ENCODE assay signal across 9 mouse cellular contexts in genomic region chr1:161767101-161767524, GRCm38 (mm10). TPM values are rescaled to one million over a fixed set of nuclear protein-coding genes. Genes with fewer than 3 reads are reported as not detected.
DNase-seq lines count a peak whose midpoint lies in the region; ATAC-seq and TF ChIP-seq lines count a peak whose summit lies in the region.
"Had no signal": no experiment of that assay in that cellular context is flagged by ENCODE, and none has a peak within 500 bp of the region (broad histone marks: within the 10 kb centered on the region; RNA-seq: fewer than 3 reads in every experiment).

No protein-coding gene starts in this region.

- 48% methylated on average over 12 of the region's 12 CpGs for WGBS in embryonic facial prominence, embryonic 15.5 days
- WGBS in macrophage (ENCODE audit: missing documents), result under 1% methylated on average over 12 of the region's 12 CpGs
- 69% methylated on average over 12 of the region's 12 CpGs for WGBS in forebrain, embryonic 12.5 days
- 66% methylated on average over 12 of the region's 12 CpGs for WGBS in kidney, adult 2 months

- H3K9ac ChIP-seq in embryonic facial prominence, embryonic 15.5 days, result no peak overlapping the region
- no peak overlapping the region for H3K9ac ChIP-seq in forebrain, embryonic 12.5 days

- no peak for DNase-seq in testis, postnatal 14 days (ENCODE audit: low spot score)
- DNase-seq in thymus, postnatal 4 days, result peak; percentile 51
- DNase-seq in urinary bladder, postnatal 4 days (ENCODE audit: low spot score in 2 of 2), result no peak
- no peak for DNase-seq in kidney, adult 2 months
- DNase-seq: layer of hippocampus, postnatal 36 days had no signal

- no peak overlapping the region for H3K27ac ChIP-seq in testis, adult 2 months (ENCODE audit: control insufficient read depth, insufficient read depth, low read depth, low read length)
- H3K27ac ChIP-seq in embryonic facial prominence, embryonic 15.5 days (replicated peaks), result no peak overlapping the region
- no peak overlapping the region for H3K27ac ChIP-seq in macrophage
- H3K27ac ChIP-seq in forebrain, embryonic 12.5 days, result no peak overlapping the region
- no peak overlapping the region for H3K27ac ChIP-seq in kidney, adult 2 months (ENCODE audit: insufficient read depth, low read depth, low read length)

- 0 out of 2 replicates have a peak overlapping the region, but pooled peaks have one; percentile 15 for H3K4me2 ChIP-seq in embryonic facial prominence, embryonic 15.5 days (replicated peaks)
- H3K4me2 ChIP-seq in forebrain, embryonic 12.5 days, result no peak overlapping the region

- H3K4me1 ChIP-seq in testis, adult 2 months (ENCODE audit: control insufficient read depth, insufficient read depth, low read length), result peaks cover 6% of the 10 kb centered on the region
- no peaks in the 10 kb centered on the region for H3K4me1 ChIP-seq in embryonic facial prominence, embryonic 15.5 days
- H3K4me1 ChIP-seq in forebrain, embryonic 12.5 days, result no peaks in the 10 kb centered on the region
- no peaks in the 10 kb centered on the region for H3K4me1 ChIP-seq in kidney, adult 2 months (ENCODE audit: control insufficient read depth, insufficient read depth, low read length)

- TF ChIP-seq CTCF in testis, adult 2 months (IDR thresholded peaks at IDR 0.05; ENCODE audit: control insufficient read depth, insufficient read depth, insufficient replicate concordance, low read depth, low read length), result no peak
- TF ChIP-seq CTCF in kidney, adult 2 months (conservative IDR thresholded peaks at IDR 0.05; ENCODE audit: insufficient read depth, insufficient read length, low read depth, low read length), result no peak

- H3K27me3 ChIP-seq in testis, adult 2 months (ENCODE audit: control insufficient read depth, insufficient read depth, low read length), result no peaks in the 10 kb centered on the region
- no peaks in the 10 kb centered on the region for H3K27me3 ChIP-seq in embryonic facial prominence, embryonic 15.5 days
- H3K27me3 ChIP-seq in forebrain, embryonic 12.5 days, result no peaks in the 10 kb centered on the region
- no peaks in the 10 kb centered on the region for H3K27me3 ChIP-seq in kidney, adult 2 months (replicated peaks; ENCODE audit: control insufficient read depth, insufficient read depth, low read length)

- no peaks in the 10 kb centered on the region for H3K79me2 ChIP-seq in macrophage (ENCODE audit: inconsistent target)

- peak overlapping the region; percentile 18 for H3K4me3 ChIP-seq in testis, adult 2 months (ENCODE audit: control insufficient read depth, low read depth, low read length)
- H3K4me3 ChIP-seq in embryonic facial prominence, embryonic 15.5 days (replicated peaks), result no peak overlapping the region
- peak overlapping the region; percentile 17 for H3K4me3 ChIP-seq in macrophage (ENCODE audit: inconsistent target)
- H3K4me3 ChIP-seq in forebrain, embryonic 12.5 days (replicated peaks), result no peak overlapping the region
- no peak overlapping the region for H3K4me3 ChIP-seq in kidney, adult 2 months (ENCODE audit: insufficient read depth, low read depth, low read length)

- ATAC-seq in embryonic facial prominence, embryonic 15.5 days (ENCODE audit: insufficient number of reproducible peaks, low FRiP score, low TSS enrichment, low read depth), result no peak
- no peak for ATAC-seq in forebrain, embryonic 12.5 days (ENCODE audit: low FRiP score)

- H3K36me3 ChIP-seq in testis, adult 2 months (ENCODE audit: control insufficient read depth, insufficient read depth, low read length), result no peaks in the 10 kb centered on the region
- no peaks in the 10 kb centered on the region for H3K36me3 ChIP-seq in embryonic facial prominence, embryonic 15.5 days
- H3K36me3 ChIP-seq in macrophage (ENCODE audit: inconsistent target), result no peaks in the 10 kb centered on the region
- H3K36me3 ChIP-seq in forebrain, embryonic 12.5 days (replicated peaks), result no peaks in the 10 kb centered on the region
- no peaks in the 10 kb centered on the region for H3K36me3 ChIP-seq in kidney, adult 2 months (ENCODE audit: control insufficient read depth, insufficient read depth, low read length)

- no peak for TF ChIP-seq POLR2A in testis, adult 2 months (IDR thresholded peaks at IDR 0.05; ENCODE audit: control insufficient read depth, low read depth, low read length)
- TF ChIP-seq POLR2A in kidney, adult 2 months (IDR thresholded peaks at IDR 0.05; ENCODE audit: low read depth, low read length), result no peak

- H3K9me3 ChIP-seq in embryonic facial prominence, embryonic 15.5 days (replicated peaks), result no peaks in the 10 kb centered on the region
- H3K9me3 ChIP-seq in forebrain, embryonic 12.5 days, result no peaks in the 10 kb centered on the region

RNA-seq across cellular contexts. Expression of gene Fasl, which starts 21.2 kb away (rescaled TPM):
- polyA plus RNA-seq in testis, adult 2 months (2012; rRNA removed), result 0.43 and 0.48 TPM in 2 replicates
- polyA plus RNA-seq in embryonic facial prominence, embryonic 15.5 days (2015; fragmentation: Nextera tagmentation; extraction: Ambion mirVana), result not detected in 2 replicates
- total RNA-seq in macrophage (2018; cell fraction: chromatin; rRNA removed), result not detected
- not detected for total RNA-seq in macrophage (2018; cell fraction: cytosol; rRNA removed)
- under 1 TPM in 1 of 26 experiments, not detected in 25; 0.22 TPM for total RNA-seq in macrophage (2018; cell fraction: nucleus; rRNA removed)
- not detected in 3 replicates for polyA plus RNA-seq in macrophage (2018)
- not detected in 2 replicates for polyA plus RNA-seq in forebrain, embryonic 12.5 days (2016; fragmentation: Nextera tagmentation; extraction: Ambion mirVana)
- polyA plus RNA-seq in kidney, adult 2 months (2012; rRNA removed), result 0.04 and 0.16 TPM in 2 replicates

Comparison
In these comparisons a context has a peak if more than half of its experiments do, and no peak if none do; other contexts are left out.
1. H3K4me3 ChIP-seq: peak in testis, adult 2 months (single experiment) and macrophage (single experiment); none in embryonic facial prominence, embryonic 15.5 days (single experiment), forebrain, embryonic 12.5 days (single experiment) and kidney, adult 2 months (single experiment).